Mouse (Mus musculus): ENCODE results near the gene Mgst3.
A peak's percentile ranks its signal among the peaks of the same experiment; 100 is the strongest.

Mgst3 gene

GRCm38 (mm10) chr1:167393683-167394492 lies at the start of gene Mgst3:
TSS of gene Mgst3 (minus strand) at chr1:167393841.
- DNase-seq (ENCODE audit: low read depth, low spot score) = peak; percentile 94

- no peak for DNase-seq (ENCODE audit: low read depth, low spot score)
These were observed 44.7 kb upstream of the Mgst3 start for GRCm38 (mm10) chr1:167438231-167438885.

- no peak for DNase-seq (ENCODE audit: low read depth, low spot score)
These were observed 43.5 kb upstream of the Mgst3 start for GRCm38 (mm10) chr1:167437091-167437490.

GRCm38 (mm10) chr1:167436186-167436975 lies 42.7 kb upstream of the Mgst3 start:
- no peak for DNase-seq (ENCODE audit: low read depth, low spot score)

GRCm38 (mm10) chr1:167434931-167435330 lies 41.3 kb upstream of the Mgst3 start:
- no peak for DNase-seq (ENCODE audit: low read depth, low spot score)

GRCm38 (mm10) chr1:167430976-167431676 lies 37.5 kb upstream of the Mgst3 start:
- DNase-seq (ENCODE audit: low read depth, low spot score) = no peak

GRCm38 (mm10) chr1:167426681-167427080 lies 33.0 kb upstream of the Mgst3 start:
- DNase-seq (ENCODE audit: low read depth, low spot score) = no peak

- no peak for DNase-seq (ENCODE audit: low read depth, low spot score)
These were observed 31.9 kb upstream of the Mgst3 start for GRCm38 (mm10) chr1:167425572-167425971.

- no peak for DNase-seq (ENCODE audit: low read depth, low spot score)
These were observed 29.0 kb upstream of the Mgst3 start for GRCm38 (mm10) chr1:167422501-167423240.

GRCm38 (mm10) chr1:167414846-167415245 lies 21.2 kb upstream of the Mgst3 start:
- peak; percentile 47 for DNase-seq (ENCODE audit: low read depth, low spot score)

- DNase-seq (ENCODE audit: low read depth, low spot score) = no peak
These were observed 18.5 kb upstream of the Mgst3 start for GRCm38 (mm10) chr1:167411991-167412715.

GRCm38 (mm10) chr1:167409601-167410000 lies 16.0 kb upstream of the Mgst3 start:
- DNase-seq (ENCODE audit: low read depth, low spot score) = no peak

- DNase-seq (ENCODE audit: low read depth, low spot score) = no peak
These were observed 11.6 kb upstream of the Mgst3 start for GRCm38 (mm10) chr1:167405237-167405636.

GRCm38 (mm10) chr1:167393281-167393680 lies 360 bp downstream of the Mgst3 start:
- DNase-seq (ENCODE audit: low read depth, low spot score) = no peak

- DNase-seq (ENCODE audit: low read depth, low spot score) = no peak
These were observed 954 bp downstream of the Mgst3 start for GRCm38 (mm10) chr1:167392687-167393086.

- DNase-seq (ENCODE audit: low read depth, low spot score) = no peak
These were observed 1.5 kb downstream of the Mgst3 start for GRCm38 (mm10) chr1:167392031-167392640.

- no peak for DNase-seq (ENCODE audit: low read depth, low spot score)
These were observed 2.4 kb downstream of the Mgst3 start for GRCm38 (mm10) chr1:167391241-167391640.

- DNase-seq (ENCODE audit: low read depth, low spot score) = no peak
These were observed 3.3 kb downstream of the Mgst3 start for GRCm38 (mm10) chr1:167390381-167390780.

GRCm38 (mm10) chr1:167389584-167389983 lies 4.1 kb downstream of the Mgst3 start:
- no peak for DNase-seq (ENCODE audit: low read depth, low spot score)

- no peak for DNase-seq (ENCODE audit: low read depth, low spot score)
These were observed 5.1 kb downstream of the Mgst3 start for GRCm38 (mm10) chr1:167388571-167388970.
